Mouse (Mus musculus) forebrain, embryonic 11.5 days (tissue): ENCODE results near the gene Notch1. TPM values are rescaled to one million over a fixed set of nuclear protein-coding genes. Genes with fewer than 3 reads are reported as not detected.

Source experiments
- ATAC-seq: fragments of 200-750 bp; cut with Nextera tagmentation; replicated peaks from 2 replicates; pipeline ENCODE4 v1.8.0; 2017; ENCODE audit warnings: moderate TSS enrichment; ENCODE audit not compliant: low FRiP score
- DNase-seq: peaks from one replicate; pipeline ENCODE4 v3.0.0-alpha.2; 2017; ENCODE audit warnings: low spot score
- H3K27ac ChIP-seq: fragments of 300-500 bp; sonication (generic); 2 replicates; pipeline ENCODE4 v1.5.1; 2014; ENCODE audit warnings: low read depth, low read length
- H3K27me3 ChIP-seq: fragments of 300-500 bp; sonication (generic); 2 replicates; pipeline ENCODE4 v1.6.1; 2014; ENCODE audit warnings: mild to moderate bottlenecking, low read length, mixed read lengths; ENCODE audit not compliant: control insufficient read depth, insufficient read depth
- H3K36me3 ChIP-seq: fragments of 300-500 bp; sonication (generic); 2 replicates; pipeline ENCODE4 v1.6.1; 2014; ENCODE audit warnings: mild to moderate bottlenecking, low read length, moderate library complexity, mixed read lengths; ENCODE audit not compliant: control insufficient read depth, insufficient read depth
- H3K4me1 ChIP-seq: fragments of 300-500 bp; sonication (generic); replicated peaks from 2 replicates; pipeline ENCODE4 v1.6.1; 2014; ENCODE audit warnings: low read length, mixed read lengths; ENCODE audit not compliant: control insufficient read depth, insufficient read depth
- H3K4me2 ChIP-seq: fragments of 300-500 bp; sonication (generic); 2 replicates; pipeline ENCODE4 v1.6.1; 2014; ENCODE audit warnings: low read depth, mild to moderate bottlenecking, low read length, moderate library complexity, mixed read lengths; ENCODE audit not compliant: severe bottlenecking
- H3K4me3 ChIP-seq: fragments of 300-500 bp; sonication (generic); 2 replicates; pipeline ENCODE4 v1.5.1; 2014; ENCODE audit warnings: low read depth, low read length
- H3K9ac ChIP-seq: fragments of 300-500 bp; sonication (generic); 2 replicates; pipeline ENCODE4 v1.6.1; 2014; ENCODE audit warnings: low read length
- H3K9me3 ChIP-seq: fragments of 300-500 bp; sonication (generic); 2 replicates; pipeline ENCODE4 v1.6.1; 2016; ENCODE audit warnings: low read length, mixed read lengths; ENCODE audit not compliant: control insufficient read depth
- WGBS: fragments of 180-500 bp; shearing (Covaris S2); extraction: QIAGEN DNeasy Blood & Tissue Kit; methylation state at CpG from one replicate; pipeline ENCODE4 v1.1.7; 2014; 5-methylcytosine and 5-hydroxymethylcytosine counted together
- polyA plus RNA-seq: library from polyadenylated mRNA; unstranded; fragments of >200 nt; fragmentation: Nextera tagmentation; extraction: Ambion mirVana; gene quantifications from 2 replicates; pipeline ENCODE4 v1.2.1, GENCODE M21; 2014

Gene Notch1
- polyA plus RNA-seq, 1 experiment from 2014 or later = 70.9 TPM

DNA sequence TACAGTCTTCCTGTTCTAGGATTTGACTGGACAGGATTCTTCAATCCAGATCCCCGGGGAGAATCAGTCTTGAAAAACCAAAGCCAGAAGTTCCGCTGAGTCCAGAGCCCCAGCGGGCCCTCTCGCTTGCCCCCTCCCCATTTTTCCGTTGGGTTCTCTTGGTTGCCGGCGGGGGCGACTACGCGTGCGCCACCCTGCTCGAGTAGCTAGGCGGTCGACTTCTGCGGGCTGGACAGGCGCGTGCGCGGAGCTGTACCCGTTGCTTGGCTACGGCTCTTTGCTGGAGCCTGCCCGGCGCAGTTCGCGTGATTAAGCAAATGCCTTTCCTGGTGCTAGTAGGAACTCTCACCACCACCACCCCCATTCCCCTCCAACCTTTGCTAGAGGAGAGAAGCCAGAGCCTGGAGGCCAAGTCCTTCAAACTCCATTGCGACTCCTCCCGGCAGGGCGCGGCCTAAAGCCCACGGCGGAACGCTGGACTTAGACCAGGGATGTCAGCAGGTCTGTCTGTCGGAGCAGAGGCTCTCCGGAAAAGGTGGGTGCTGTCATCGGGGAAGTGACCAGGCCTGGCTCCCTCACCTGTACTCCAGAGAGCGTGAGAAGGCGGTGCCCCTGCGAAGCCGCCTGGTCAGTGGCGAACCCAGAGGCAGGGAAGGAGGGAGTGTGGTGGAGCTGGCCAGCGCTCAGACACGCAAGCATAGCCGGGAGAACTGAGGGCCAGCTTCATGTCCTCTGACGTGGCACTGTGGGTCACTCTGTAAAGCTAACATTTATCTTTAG lies 70.6 kb downstream of the Notch1 start:
- no peaks in the 10 kb centered on the region; the same call in 1 of the 2 replicates for H3K36me3 ChIP-seq
- WGBS = under 1% methylated on average over 44 of the region's 44 CpGs
- H3K4me3 ChIP-seq = peak overlapping the region; percentile 88
- peak overlapping the region; percentile 69 for H3K9ac ChIP-seq
- H3K27ac ChIP-seq = peak overlapping the region; percentile 84
- peak overlapping the region; percentile 82 for H3K4me2 ChIP-seq
- no peaks in the 10 kb centered on the region for H3K9me3 ChIP-seq
- H3K27me3 ChIP-seq = no peaks in the 10 kb centered on the region
- ATAC-seq (peak; percentile 90), DNase-seq (peak; percentile 96)
- peaks cover 13% of the 10 kb centered on the region; the same call in 1 of the 2 replicates for H3K4me1 ChIP-seq

- peak within 1 kb of the TSS; percentile 88 for H3K4me3 ChIP-seq
- peak within 1 kb of the TSS; percentile 81 for H3K9ac ChIP-seq
- peak within 1 kb of the TSS; percentile 84 for H3K27ac ChIP-seq
- peaks cover 13% of the 10 kb centered on the region; the same call in 1 of the 2 replicates for H3K4me1 ChIP-seq
- under 1% methylated on average over 60 of the region's 61 CpGs for WGBS
- peaks cover 3% of the 10 kb centered on the region; the same call in 1 of the 2 replicates for H3K36me3 ChIP-seq
- H3K27me3 ChIP-seq = no peaks in the 10 kb centered on the region
- peak; percentile 94 for ATAC-seq
- DNase-seq = peak; percentile 100
- peak within 1 kb of the TSS; percentile 84 for H3K4me2 ChIP-seq
- no peaks in the 10 kb centered on the region for H3K9me3 ChIP-seq
Measured at GRCm38 (mm10) chr2:26444946-26445665, 71.4 kb downstream of the Notch1 start, which contains the start of gene Sec16a. Sec16a (minus strand) TSS chr2:26445216.

GRCm38 (mm10) chr2:26444368-26444767 lies 72.1 kb downstream of the Notch1 start:
- WGBS = 5% methylated on average over 15 of the region's 15 CpGs
- Histone ChIP-seq H3K9me3 (no peaks in the 10 kb centered on the region), H3K4me2 (peak overlapping the region; percentile 84), H3K4me1 (peaks cover 13% of the 10 kb centered on the region; the same call in 1 of the 2 replicates), H3K9ac (peak overlapping the region; percentile 81), H3K36me3 (peaks cover 4% of the 10 kb centered on the region; the same call in 1 of the 2 replicates), H3K4me3 (peak overlapping the region; percentile 88), H3K27me3 (no peaks in the 10 kb centered on the region), H3K27ac (no peak overlapping the region; the same call in 1 of the 2 replicates)
- DNase-seq (no peak), ATAC-seq (no peak)

DNA sequence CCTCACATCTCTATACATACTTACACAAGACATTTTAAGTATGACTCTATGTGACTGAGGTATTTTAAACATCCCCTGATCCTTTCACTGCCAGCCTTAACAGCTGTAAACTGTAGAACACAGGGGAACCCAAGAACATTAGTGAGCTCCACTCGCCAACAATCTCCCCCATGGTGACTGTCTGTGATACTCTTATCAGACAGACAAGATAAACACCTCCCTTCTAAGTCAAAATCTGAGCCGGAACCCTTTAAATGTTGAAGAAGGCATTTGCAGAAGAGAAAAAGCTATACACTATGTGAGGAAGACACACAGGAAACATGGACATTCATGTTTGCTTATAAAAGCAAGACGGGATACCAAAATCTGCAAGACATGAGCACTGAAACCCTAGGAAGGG lies 72.6 kb downstream of the Notch1 start:
- no peaks in the 10 kb centered on the region for H3K27me3 ChIP-seq
- H3K4me3 ChIP-seq = peak overlapping the region; percentile 88
- peaks cover 13% of the 10 kb centered on the region; the same call in 1 of the 2 replicates for H3K4me1 ChIP-seq
- H3K36me3 ChIP-seq = peaks cover 4% of the 10 kb centered on the region; the same call in 1 of the 2 replicates
- WGBS = 68% methylated on average over 3 of the region's 3 CpGs
- no peak for ATAC-seq
- H3K9ac ChIP-seq = peak overlapping the region; percentile 81
- H3K4me2 ChIP-seq = peak overlapping the region; percentile 84
- no peak for DNase-seq
- no peaks in the 10 kb centered on the region for H3K9me3 ChIP-seq
- no peak overlapping the region for H3K27ac ChIP-seq

DNA sequence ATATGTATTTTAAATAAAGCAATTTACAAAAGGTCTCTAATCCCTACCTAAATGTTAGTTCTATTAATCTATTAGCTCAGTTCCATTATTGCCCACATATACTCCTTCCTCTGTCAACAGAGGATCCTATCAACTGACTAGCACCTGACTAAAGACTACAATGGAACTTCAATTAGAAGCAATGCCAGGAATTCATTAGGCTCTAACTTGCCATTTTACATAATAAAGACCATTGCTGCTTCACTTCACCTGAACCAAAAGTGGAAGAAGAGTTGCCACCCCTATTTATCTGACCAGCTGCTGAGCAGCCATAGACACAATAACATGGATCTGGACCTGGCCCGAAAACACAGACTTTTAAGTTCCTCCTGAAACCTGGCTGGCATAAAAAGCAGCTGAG lies 73.6 kb downstream of the Notch1 start:
- Histone ChIP-seq H3K9ac (no peak overlapping the region), H3K27ac (no peak overlapping the region), H3K9me3 (no peaks in the 10 kb centered on the region), H3K4me1 (peaks cover 13% of the 10 kb centered on the region; the same call in 1 of the 2 replicates), H3K27me3 (no peaks in the 10 kb centered on the region), H3K4me3 (no peak overlapping the region), H3K36me3 (peaks cover 4% of the 10 kb centered on the region; the same call in 1 of the 2 replicates), H3K4me2 (no peak overlapping the region)
- DNase-seq (no peak), ATAC-seq (no peak)
- WGBS = 59% methylated on average over 1 of the region's 1 CpGs

DNA sequence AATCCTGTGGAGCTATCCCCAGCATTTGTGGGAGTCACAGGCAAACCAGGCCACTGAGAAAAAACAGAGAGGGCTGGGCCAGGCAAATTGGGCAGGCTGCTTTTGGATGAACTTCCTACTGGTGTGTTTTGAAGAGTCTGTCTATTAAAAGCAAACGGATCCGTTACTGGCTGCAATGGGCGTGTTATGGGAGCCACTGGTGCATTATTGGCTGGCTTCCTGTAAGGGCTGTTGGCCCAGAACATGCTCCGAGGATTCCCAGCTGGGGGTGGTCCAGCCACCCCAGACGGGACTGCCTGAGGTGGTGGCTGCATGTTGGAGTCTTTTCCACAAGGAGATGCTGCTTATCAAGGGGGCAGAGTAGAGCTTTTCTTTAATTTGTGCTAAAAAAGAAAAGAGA lies 74.8 kb downstream of the Notch1 start:
- WGBS = 79% methylated on average over 5 of the region's 5 CpGs
- no peaks in the 10 kb centered on the region for H3K9me3 ChIP-seq
- no peaks in the 10 kb centered on the region for H3K27me3 ChIP-seq
- H3K36me3 ChIP-seq = peaks cover 4% of the 10 kb centered on the region; the same call in 1 of the 2 replicates
- H3K27ac ChIP-seq = no peak overlapping the region
- H3K4me3 ChIP-seq = no peak overlapping the region
- no peak overlapping the region for H3K4me2 ChIP-seq
- DNase-seq (no peak), ATAC-seq (no peak)
- H3K9ac ChIP-seq = no peak overlapping the region
- peaks cover 9% of the 10 kb centered on the region; the same call in 1 of the 2 replicates for H3K4me1 ChIP-seq

DNA sequence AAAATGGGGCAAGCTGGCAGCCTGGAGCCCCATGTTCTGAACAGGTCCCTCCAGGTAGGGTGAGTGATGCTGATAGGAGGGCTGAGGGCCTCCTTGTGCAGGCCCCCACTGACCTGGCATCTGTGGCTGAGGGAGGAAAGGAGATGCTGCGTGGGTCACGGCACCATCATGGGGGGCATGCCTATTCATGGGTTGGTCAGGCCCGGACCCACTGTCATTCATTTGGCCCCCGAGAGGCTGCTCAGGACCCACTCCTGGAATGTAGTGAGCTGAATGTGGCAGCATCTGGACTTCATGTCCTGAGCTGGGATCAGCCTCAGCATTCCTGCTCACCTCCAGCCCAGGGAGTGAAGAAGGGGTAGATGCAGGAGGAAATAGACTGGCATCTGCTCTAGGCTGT lies 75.2 kb downstream of the Notch1 start:
- Histone ChIP-seq H3K27ac (no peak overlapping the region), H3K36me3 (peaks cover 4% of the 10 kb centered on the region; the same call in 1 of the 2 replicates), H3K4me1 (peaks cover 7% of the 10 kb centered on the region; the same call in 1 of the 2 replicates), H3K9me3 (no peaks in the 10 kb centered on the region), H3K4me2 (no peak overlapping the region), H3K4me3 (no peak overlapping the region), H3K9ac (no peak overlapping the region), H3K27me3 (no peaks in the 10 kb centered on the region)
- WGBS = 96% methylated on average over 4 of the region's 4 CpGs
- ATAC-seq (no peak), DNase-seq (no peak)

DNA sequence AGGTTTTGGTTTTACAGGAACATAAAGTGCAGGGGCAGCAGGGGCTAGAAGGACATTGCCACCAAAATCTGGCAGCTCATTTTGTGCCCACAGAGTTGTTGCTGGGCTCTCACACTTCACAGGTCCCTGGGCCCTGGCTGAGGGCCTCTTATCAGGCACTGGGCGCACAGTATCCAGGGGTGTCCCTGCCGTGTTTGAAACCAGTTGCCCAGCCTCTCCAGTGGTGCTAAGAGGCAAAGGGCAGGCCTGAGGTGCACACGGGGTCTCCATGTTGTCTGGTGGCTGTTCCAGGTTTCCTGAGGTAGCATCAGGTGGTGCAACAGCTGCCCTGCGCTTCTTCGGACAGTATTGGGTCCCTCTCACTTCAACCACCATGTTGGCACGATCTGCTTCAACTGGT lies 76.8 kb downstream of the Notch1 start:
- Histone ChIP-seq H3K4me1 (peaks cover 7% of the 10 kb centered on the region; the same call in 1 of the 2 replicates), H3K9ac (no peak overlapping the region), H3K9me3 (no peaks in the 10 kb centered on the region), H3K4me3 (no peak overlapping the region), H3K36me3 (peaks cover 4% of the 10 kb centered on the region; the same call in 1 of the 2 replicates), H3K27ac (no peak overlapping the region), H3K4me2 (no peak overlapping the region), H3K27me3 (no peaks in the 10 kb centered on the region)
- ATAC-seq (no peak), DNase-seq (no peak)
- WGBS = 95% methylated on average over 6 of the region's 6 CpGs
